Mouse (Mus musculus) limb, embryonic 11.5 days (tissue): ENCODE data around the gene Olfr1423. TPM values are rescaled to one million over a fixed set of nuclear protein-coding genes. Genes with fewer than 3 reads are reported as not detected.
"Not testable (repeated sequence)": the region's sequence is repeated elsewhere in the genome, so short reads cannot be mapped to it uniquely, and the experiment has no call there.

Experiments
- ATAC-seq: fragments of 200-750 bp; cut with Nextera tagmentation; 2 replicates; pipeline ENCODE4 v1.8.0; 2017; ENCODE audit warnings: low read depth; ENCODE audit not compliant: insufficient number of reproducible peaks, low FRiP score, low TSS enrichment
- DNase-seq: peaks from one replicate; pipeline ENCODE4 v3.0.0-alpha.2; 2015; ENCODE audit warnings: low spot score
- H3K27ac ChIP-seq: fragments of 300-500 bp; sonication (generic); replicated peaks from 2 replicates; pipeline ENCODE4 v1.5.1; 2014; ENCODE audit warnings: low read depth, mild to moderate bottlenecking, low read length
- H3K27me3 ChIP-seq: fragments of 300-500 bp; sonication (generic); 2 replicates; pipeline ENCODE4 v1.6.1; 2014; ENCODE audit warnings: mild to moderate bottlenecking, low read length, mixed read lengths; ENCODE audit not compliant: control insufficient read depth, insufficient read depth
- H3K36me3 ChIP-seq: fragments of 300-500 bp; sonication (generic); 2 replicates; pipeline ENCODE4 v1.6.1; 2014; ENCODE audit warnings: mild to moderate bottlenecking, low read length, moderate library complexity, mixed read lengths; ENCODE audit not compliant: control insufficient read depth, insufficient read depth
- H3K4me1 ChIP-seq: fragments of 300-500 bp; sonication (generic); 2 replicates; pipeline ENCODE4 v1.6.1; 2014; ENCODE audit warnings: low read length, mixed read lengths; ENCODE audit not compliant: control insufficient read depth, insufficient read depth
- H3K4me2 ChIP-seq: fragments of 300-500 bp; sonication (generic); 2 replicates; pipeline ENCODE4 v1.6.1; 2014; ENCODE audit warnings: low read depth, mild to moderate bottlenecking, moderate library complexity; ENCODE audit not compliant: severe bottlenecking
- H3K4me3 ChIP-seq: fragments of 300-500 bp; sonication (generic); 2 replicates; pipeline ENCODE4 v1.5.1; 2014; ENCODE audit warnings: low read depth, low read length
- H3K9ac ChIP-seq: fragments of 300-500 bp; sonication (generic); 2 replicates; pipeline ENCODE4 v1.6.1; 2014; ENCODE audit warnings: mild to moderate bottlenecking, low read length
- H3K9me3 ChIP-seq: fragments of 300-500 bp; sonication (generic); 2 replicates; pipeline ENCODE4 v1.6.1; 2016; ENCODE audit warnings: low read length; ENCODE audit not compliant: control insufficient read depth
- WGBS: fragments of 180-500 bp; shearing (Covaris S2); extraction: QIAGEN DNeasy Blood & Tissue Kit; methylation state at CpG from one replicate; pipeline ENCODE4 v1.1.7; 2014; 5-methylcytosine and 5-hydroxymethylcytosine counted together
- polyA plus RNA-seq: library from polyadenylated mRNA; unstranded; fragments of >200 nt; fragmentation: Nextera tagmentation; extraction: Ambion mirVana; gene quantifications from 2 replicates; pipeline ENCODE4 v1.2.1, GENCODE M21; 2014

Olfr1423 gene
- polyA plus RNA-seq, 1 experiment from 2014 or later = not detected

GRCm38 (mm10) chr19:11989334-11989733, 51.8 kb downstream of the Olfr1423 start:
- 97% methylated on average over 7 of the region's 7 CpGs for WGBS
- Histone ChIP-seq H3K4me1 (no peaks in the 10 kb centered on the region), H3K9me3 (no peaks in the 10 kb centered on the region), H3K27ac (no peak overlapping the region), H3K36me3 (peaks cover 13% of the 10 kb centered on the region), H3K4me2 (no peak overlapping the region), H3K27me3 (no peaks in the 10 kb centered on the region), H3K9ac (no peak overlapping the region), H3K4me3 (no peak overlapping the region)
- ATAC-seq (no peak), DNase-seq (no peak)

DNA sequence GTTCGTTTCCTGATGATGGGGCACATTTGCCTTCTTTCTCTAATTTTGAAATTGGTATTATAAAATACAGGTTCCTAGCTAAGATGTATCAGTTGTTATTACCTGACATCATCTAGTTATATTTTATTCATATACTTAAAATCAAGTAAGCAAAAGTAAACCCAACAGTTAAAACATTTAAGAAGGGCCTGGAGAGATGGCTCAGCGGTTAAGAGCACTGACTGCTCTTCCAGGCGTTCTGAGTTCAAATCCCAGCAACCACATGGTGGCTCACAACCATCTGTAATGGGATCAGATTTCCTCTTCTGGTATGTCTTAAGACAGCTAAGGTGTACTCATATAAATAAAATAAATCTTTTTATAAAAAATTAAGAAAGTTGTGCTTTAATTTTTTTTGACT, 53.3 kb downstream of the Olfr1423 start:
- Histone ChIP-seq H3K9me3 (no peaks in the 10 kb centered on the region), H3K4me2 (no peak overlapping the region), H3K4me3 (no peak overlapping the region), H3K9ac (no peak overlapping the region), H3K27me3 (no peaks in the 10 kb centered on the region), H3K4me1 (no peaks in the 10 kb centered on the region), H3K27ac (no peak overlapping the region), H3K36me3 (peaks cover 20% of the 10 kb centered on the region)
- WGBS = 92% methylated on average over 3 of the region's 3 CpGs
- DNase-seq (no peak), ATAC-seq (no peak)

GRCm38 (mm10) chr19:11984614-11985013, 56.5 kb downstream of the Olfr1423 start:
- H3K4me1 ChIP-seq, H3K9me3 ChIP-seq, ATAC-seq, H3K27me3 ChIP-seq, H3K27ac ChIP-seq, H3K9ac ChIP-seq, DNase-seq, H3K4me3 ChIP-seq, H3K4me2 ChIP-seq: not testable (repeated sequence)
- 89% methylated on average over 5 of the region's 5 CpGs for whole genome bisulfite sequencing
- peaks cover 20% of the 10 kb centered on the region for H3K36me3 ChIP-seq

Other genes with a start within 250 kb of the Olfr1423 start
- gene Stx3, start 221.9 kb downstream of the Olfr1423 start, polyA plus RNA-seq = 6.8 and 8.4 TPM in 2 replicates
- not detected in 2 replicates for gene Olfr1417, start 202.1 kb downstream of the Olfr1423 start, polyA plus RNA-seq
- not detected in 2 replicates for gene Olfr1418, start 180.3 kb downstream of the Olfr1423 start, polyA plus RNA-seq
- not detected in 2 replicates for gene Olfr1419, start 166.2 kb downstream of the Olfr1423 start, polyA plus RNA-seq
- gene Olfr1420, start 154.8 kb downstream of the Olfr1423 start, polyA plus RNA-seq = not detected in 2 replicates
- gene Patl1, start 128.9 kb downstream of the Olfr1423 start, polyA plus RNA-seq = 25.0 and 25.6 TPM in 2 replicates
- 6.1 and 7.2 TPM in 2 replicates for gene Osbp, start 75.4 kb downstream of the Olfr1423 start, polyA plus RNA-seq
- not detected in 2 replicates for gene Olfr1424, start 21.4 kb upstream of the Olfr1423 start, polyA plus RNA-seq
- gene Olfr1425, start 36.4 kb upstream of the Olfr1423 start, polyA plus RNA-seq = not detected in 2 replicates
- not detected in 2 replicates for gene Olfr1426, start 50.7 kb upstream of the Olfr1423 start, polyA plus RNA-seq
- not detected in 2 replicates for gene Olfr1427, start 62.0 kb upstream of the Olfr1423 start, polyA plus RNA-seq
- gene Olfr1428, start 74.6 kb upstream of the Olfr1423 start, polyA plus RNA-seq = not detected in 2 replicates
- gene Olfr76, start 81.9 kb upstream of the Olfr1423 start, polyA plus RNA-seq = not detected in 2 replicates
- gene Olfr1555-ps1, start 128.8 kb upstream of the Olfr1423 start, polyA plus RNA-seq = not detected in 2 replicates
- not detected in 2 replicates for gene Olfr1431, start 159.3 kb upstream of the Olfr1423 start, polyA plus RNA-seq
- not detected in 2 replicates for gene Olfr1432, start 191.3 kb upstream of the Olfr1423 start, polyA plus RNA-seq
- not detected in 2 replicates for gene Olfr262, start 200.3 kb upstream of the Olfr1423 start, polyA plus RNA-seq
- gene Olfr235, start 219.7 kb upstream of the Olfr1423 start, polyA plus RNA-seq = not detected in 2 replicates
- gene Olfr1434, start 238.5 kb upstream of the Olfr1423 start, polyA plus RNA-seq = not detected in 2 replicates